Mouse (Mus musculus) common myeloid progenitor, adult 5-6 weeks (primary cell): Measurements from ENCODE around the gene Adamts13. TPM values are rescaled to one million over a fixed set of nuclear protein-coding genes. Genes with fewer than 3 reads are reported as not detected.

ENCODE experiments used
- ATAC-seq: replicated peaks from 2 replicates; pipeline ENCODE4 v1.8.0; 2016; ENCODE audit warnings: low read depth, mild to moderate bottlenecking, moderate TSS enrichment, inconsistent platforms; ENCODE audit not compliant: poor library complexity, severe bottlenecking
- total RNA-seq: library from RNA; stranded (forward); fragments of 200-1000, 187-1606 nt; gene quantifications from 2 replicates; pipeline ENCODE4 v1.2.3, GENCODE M21; 2017

The Adamts13 gene
- total RNA-seq, 1 experiment from 2014 or later: not detected

DNA sequence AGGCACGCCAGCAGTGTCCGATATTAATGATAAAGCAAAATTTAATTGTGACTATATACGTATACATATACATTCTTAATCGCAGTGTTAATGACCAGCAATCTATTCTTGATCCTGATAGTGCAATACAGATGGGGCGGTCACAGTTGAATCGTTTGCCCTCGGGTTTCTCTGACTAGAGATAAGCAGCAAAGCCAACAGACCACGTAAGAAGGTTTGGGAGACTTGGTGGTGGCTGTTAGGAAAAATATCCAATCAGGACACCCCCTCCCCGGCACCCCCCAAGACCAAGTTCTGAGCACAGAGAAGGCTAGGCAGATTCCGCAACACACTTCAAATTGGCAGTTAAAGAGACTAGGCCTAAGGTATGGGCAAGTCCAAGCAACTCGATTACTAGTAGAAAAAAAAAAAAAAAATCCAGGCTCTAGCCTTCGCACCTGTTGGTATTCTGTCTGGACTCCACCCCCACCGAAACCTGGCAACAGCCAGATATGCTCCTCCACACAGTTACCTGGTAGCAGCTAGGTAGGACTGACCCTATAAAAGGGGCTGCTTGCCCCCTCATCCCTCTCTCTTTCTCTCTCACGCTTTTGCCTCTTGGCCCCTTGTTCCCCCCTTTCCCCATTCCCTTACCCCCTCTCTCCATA lies 8.4 kb upstream of the Adamts13 start:
- ATAC-seq: 0 out of 2 replicates have a peak, but pooled peaks have one; percentile 2

DNA sequence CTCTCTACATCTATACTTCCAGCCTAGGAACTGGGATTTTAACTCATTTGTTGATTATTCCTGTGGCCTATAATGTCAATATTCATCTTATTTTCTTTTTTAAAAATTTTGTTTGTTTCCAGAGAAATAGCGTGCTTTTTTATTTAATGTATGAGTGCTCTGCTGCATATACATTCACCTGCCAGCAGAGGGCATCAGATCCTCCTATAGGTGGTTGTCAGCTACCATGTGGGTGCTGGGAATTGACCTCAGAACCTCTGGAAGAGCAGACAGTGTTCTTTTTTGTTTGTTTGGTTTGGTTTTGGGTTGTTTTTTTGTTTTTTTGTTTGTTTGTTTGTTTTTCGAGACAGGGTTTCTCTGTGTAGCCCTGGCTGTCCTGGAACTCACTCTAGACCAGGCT lies 6.0 kb upstream of the Adamts13 start:
- no peak for ATAC-seq

DNA sequence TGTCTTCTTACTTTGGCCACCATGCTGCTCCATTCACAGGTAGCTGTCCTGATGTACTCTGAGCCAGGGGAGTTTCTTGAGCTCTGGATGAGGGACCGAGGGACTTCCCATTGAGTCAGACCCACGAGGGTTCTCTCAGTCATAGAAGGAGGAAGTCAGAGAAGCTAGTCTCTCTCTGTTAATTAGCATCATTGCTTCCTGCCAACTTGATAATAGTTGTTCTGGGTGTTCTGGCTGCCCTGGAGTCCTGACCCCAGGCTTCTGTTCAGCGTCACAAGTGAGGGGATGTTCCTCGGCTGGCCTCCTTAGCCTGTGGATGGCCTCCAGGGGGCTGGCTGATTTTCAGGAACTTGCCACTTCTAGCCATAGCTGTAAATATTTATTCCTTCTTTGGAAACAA lies 744 bp downstream of the Adamts13 start:
- peak; percentile 56 for ATAC-seq

DNA sequence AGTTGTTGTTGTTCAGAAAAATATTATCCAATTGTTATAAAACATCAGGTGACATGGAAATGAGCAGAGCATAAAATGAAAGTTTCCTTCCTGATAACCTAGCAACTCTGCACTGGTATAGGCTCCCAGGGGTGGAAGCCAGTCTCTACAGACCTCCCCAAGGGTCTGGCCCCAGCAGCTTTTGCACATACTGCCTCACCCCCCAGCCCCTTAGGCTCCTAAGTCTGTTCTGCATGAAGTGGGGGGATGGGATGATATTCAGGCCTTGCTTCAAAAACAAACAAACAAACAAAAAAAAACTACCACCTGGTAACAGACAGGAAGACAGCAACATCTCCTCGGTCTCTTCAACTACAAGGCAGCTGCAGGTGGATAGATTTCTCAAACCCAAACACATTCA lies 7.1 kb downstream of the Adamts13 start:
- ATAC-seq: no peak

DNA sequence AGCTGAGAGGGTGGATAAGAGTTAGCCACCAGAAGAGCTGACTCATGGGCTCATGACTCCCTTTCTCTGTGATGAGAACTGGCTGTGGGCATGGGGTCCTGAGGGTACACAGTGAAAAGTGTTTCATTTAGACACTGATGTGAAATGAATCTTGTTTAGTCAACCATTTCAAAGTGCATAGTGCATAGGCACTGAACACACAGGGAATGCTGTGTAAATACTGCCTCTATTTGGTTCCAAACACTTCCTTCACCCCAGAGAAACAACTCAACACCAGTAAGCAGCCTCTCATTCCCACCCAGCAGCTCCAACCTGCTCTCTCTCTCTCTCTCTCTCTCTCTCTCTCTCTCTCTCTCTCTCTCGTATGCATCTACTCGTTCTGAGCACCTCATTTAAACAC lies 11.0 kb downstream of the Adamts13 start:
- no peak for ATAC-seq

DNA sequence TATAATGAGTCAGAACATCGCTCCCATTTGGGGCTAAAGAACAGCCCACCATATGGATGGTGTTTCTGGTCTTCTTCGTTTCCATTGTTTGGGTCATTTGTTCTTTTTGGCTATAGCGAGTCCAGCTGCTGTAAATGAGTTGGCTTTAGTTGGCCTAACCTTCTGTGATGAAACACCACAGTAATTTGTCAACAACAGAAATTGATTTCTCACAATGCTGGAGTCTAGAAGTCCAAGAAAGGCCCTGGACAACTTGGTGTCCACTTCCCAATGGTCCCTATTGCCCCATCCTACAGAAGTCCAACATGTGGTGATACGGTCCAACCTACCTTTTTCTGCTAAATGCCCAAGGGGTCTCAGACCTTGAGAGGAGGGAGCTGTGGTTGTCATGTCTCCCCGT lies 11.4 kb downstream of the Adamts13 start:
- ATAC-seq: no peak

DNA sequence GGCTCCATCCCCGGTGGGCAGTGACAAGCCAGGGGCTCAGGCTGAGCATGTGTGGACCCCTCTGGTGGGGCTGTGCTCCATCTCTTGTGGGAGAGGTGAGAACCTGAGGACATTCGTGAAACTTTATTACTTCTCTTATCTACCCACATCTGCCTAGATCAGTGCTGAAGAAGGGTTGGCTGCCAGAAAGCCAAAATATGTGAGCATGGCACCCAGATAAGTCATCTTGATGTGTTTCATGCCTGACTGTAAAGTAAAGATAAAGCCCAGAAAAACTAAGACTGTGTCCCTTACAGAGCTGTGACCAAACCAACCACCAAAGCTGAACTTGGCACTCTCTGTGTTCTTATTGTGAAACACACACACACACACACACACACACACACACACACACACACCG lies 20.7 kb downstream of the Adamts13 start:
- ATAC-seq: no peak

DNA sequence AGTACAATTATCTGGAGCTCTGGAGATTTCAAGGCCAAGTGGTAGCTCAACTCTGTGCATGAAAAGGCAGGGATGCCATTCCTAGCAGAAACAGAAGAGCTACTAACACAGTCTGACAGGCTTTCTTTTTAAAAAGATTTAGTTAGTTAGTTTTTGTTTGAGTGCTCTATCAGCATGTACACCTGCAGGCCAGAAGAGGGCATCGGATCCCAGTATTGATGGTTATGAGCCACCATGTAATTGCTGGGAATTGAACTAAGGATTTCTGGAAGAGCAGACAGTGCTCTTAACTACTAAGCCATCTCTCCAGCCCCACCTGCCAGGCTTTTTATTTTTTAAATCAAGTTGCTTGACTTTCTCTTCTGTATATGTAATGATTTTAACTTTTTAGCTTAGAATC lies 24.3 kb downstream of the Adamts13 start:
- ATAC-seq: no peak

DNA sequence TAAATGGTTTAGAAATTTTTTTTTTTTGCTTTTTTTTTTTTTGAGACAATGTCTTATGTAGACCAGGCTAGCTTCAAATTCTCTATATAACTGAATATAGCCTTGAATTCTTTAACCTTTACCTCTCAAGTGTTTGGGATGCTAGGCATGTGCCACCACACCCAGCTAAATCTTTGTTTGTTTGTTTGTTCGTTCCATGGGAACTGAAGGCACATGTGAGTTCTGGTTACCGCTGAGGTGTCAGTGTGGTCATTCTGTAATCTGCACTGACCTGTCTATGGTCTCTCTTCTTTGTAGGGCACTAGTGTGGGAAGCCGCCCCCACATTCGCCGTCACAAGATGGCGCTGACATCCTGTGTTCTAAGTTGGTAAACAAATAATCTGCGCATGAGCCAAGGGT lies 24.8 kb downstream of the Adamts13 start:
- ATAC-seq: no peak

DNA sequence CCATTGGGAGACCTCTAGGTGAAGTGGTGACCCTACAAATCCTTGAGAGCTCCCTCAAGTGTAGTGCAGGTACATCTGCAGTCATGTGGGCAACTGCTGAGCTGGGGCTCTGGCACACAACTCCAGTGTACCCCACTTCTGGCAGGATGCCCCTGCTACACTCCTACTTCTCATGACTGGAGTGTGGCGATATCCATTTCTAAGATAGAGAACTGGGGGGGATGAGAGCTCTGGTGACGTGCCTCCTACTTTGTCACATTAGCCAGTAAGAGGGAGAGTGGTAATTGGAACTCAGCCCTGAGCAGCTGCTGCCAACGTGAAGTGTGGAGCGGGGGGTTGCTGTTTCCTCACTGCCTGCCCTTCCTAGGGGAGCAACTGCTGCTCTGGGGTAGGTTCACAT lies 33.0 kb downstream of the Adamts13 start:
- no peak for ATAC-seq

DNA sequence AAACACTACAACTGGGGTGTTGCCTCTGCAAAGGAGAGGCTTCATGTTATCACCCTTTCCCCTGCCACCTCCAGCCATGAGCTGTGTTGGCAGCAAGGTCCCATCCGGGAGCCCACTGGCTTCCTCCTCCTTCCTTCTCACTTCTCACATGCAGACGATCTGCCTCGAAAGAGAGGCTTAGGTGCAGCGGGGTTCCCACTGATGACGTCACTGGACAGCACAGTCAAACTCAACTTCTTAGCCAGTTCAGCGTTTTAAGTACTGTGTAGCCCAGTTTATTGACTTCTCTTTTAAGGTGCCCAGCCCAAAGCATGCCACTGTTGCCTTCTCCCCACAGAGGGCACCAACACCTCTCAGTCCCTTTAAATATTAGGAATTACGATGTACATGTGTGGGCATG lies 34.5 kb downstream of the Adamts13 start:
- no peak for ATAC-seq

DNA sequence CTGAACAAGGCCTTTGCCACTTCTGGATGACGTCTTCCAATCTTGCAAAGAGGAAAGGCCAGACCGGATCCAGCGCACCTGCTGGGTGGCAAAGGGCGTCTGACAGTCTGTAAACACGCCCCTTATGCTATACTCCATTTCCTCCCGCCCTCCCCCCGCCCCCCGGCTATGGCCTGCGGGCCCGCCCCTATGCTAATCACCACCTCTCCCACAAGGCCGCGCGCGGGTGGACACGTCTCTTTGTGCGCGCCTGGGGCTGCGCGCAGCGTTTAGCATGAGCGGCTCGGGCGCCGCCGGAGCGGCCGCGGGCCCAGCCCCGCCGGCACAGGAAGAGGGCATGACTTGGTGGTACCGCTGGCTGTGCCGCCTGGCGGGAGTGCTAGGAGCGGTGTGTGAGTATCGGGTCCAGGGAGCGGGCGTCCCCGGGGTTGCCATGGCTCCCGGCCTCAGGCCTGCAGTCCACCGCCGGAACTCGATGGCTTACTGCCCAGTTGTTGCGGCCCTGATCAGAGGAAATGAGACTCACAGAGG lies 36.6 kb downstream of the Adamts13 start, which contains the start of gene Cacfd1:
Cacfd1 (plus strand) TSS at position 213 of the 531 bp plus-strand sequence.
- peak; percentile 83 for ATAC-seq

DNA sequence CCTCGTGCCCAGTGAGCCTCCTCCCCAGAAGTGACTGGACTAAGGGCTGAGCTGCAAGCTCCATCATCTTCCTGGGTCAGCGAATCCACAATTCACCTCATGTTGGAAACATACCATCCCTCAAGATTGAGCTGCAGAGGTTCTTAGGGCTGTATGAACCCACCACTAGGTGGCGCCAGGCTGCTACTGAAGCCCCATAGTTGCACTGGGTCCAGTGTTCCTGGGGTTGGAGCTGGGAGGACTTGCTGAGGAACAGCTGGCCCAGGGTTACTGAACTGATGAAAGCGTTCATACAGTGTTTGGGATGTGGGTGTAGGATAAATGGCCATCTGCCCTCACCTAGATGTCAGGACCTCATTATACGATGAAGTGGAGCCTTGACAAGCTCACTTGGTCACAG lies 44.6 kb downstream of the Adamts13 start:
- ATAC-seq: peak; percentile 76

DNA sequence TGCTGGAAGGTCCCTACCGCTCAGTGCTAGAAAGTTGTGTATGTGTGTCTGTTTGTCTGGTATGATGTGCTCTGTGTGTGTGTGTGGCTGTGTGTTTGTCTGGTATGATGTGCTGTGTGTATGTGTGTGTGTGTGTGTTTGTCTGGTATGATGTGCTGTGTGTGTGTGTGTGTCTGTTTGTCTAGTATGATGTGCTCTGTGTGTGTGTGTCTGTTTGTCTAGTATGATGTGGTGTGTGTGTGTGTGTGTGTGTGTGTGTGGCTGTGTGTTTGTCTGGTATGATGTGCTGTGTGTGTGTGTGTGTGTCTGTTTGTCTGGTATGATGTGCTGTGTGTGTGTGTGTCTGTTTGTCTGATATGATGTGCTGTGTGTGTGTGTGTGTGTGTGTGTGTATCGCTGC lies 46.3 kb downstream of the Adamts13 start:
- ATAC-seq: no peak

DNA sequence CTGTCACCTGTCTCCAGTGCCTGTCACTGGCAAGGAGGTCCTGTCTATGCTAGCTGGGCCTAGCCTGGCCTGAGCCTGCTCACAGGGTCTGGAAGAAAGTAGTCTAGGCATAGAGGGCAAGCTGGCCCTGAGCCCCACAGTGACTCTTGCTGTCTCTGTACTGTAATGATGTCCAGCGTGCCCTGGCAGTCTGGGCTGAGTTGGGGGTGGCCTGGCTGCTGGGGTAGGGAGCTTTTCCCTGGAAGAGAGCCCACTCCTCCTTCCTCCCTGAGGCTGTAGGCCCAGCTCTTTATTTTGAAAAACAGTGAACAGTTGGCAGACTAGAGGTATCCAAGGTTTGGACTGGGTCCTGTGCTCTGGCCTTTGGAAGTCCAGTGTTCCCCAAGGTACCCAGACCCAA lies 47.9 kb downstream of the Adamts13 start:
- no peak for ATAC-seq

DNA sequence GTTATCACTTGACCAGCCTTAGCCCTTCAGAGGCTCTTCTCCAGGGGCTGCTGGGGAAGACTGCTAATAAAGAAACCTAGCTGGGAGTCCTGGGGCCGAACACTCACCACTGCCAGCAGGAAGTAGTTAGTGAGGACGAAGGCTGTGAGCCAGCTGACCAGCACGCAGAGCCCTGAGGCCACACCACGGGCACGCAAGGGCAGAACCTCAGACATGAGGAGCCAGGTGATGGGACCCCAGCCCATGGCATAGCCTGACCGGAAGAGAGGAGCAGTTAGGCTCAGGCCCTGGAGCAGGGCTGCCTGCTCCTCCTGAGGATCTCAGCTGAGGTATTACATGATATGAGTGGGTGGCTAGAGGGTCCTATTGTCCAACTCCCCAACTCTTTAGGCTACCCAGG lies 49.4 kb downstream of the Adamts13 start:
- no peak for ATAC-seq

DNA sequence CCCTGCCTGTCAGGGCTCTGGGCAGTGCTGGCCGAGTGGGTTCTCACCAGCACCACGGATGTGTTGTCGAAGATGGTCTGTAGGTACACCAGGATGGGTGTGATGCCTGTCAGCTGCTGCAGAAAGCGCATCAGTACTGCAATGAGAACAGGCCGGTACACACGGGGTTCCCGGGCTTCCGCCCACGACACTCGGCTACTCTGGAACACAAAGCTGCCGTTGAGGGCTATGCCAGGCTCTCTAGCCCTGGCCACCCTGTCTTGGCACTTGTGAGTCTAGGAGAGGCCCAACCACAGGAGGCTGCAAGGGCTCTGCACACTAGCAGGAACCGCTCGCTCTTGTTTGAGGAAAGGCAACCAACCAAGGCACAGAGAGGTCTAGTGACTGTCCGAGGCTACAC lies 50.9 kb downstream of the Adamts13 start:
- no peak for ATAC-seq

DNA sequence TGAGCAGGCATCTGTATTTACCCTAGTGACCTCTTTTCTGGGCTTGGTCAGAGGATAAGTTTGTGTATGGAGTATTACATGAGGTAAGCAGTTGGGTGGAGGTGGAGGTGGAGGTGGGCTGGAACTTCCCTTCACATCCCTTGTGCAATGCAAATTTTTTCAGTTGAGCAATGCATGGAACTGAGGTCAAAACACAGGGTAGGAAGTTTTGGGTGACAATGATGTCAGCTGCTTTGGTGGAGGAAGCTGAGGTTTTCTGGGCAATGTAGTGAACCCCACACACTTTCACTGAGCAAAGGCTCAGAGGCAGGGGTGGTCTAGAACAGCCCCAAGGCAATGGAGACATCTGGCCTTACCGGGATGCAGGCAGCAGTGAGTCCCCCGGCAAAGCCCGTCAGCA lies 52.3 kb downstream of the Adamts13 start:
- ATAC-seq: peak; percentile 19

DNA sequence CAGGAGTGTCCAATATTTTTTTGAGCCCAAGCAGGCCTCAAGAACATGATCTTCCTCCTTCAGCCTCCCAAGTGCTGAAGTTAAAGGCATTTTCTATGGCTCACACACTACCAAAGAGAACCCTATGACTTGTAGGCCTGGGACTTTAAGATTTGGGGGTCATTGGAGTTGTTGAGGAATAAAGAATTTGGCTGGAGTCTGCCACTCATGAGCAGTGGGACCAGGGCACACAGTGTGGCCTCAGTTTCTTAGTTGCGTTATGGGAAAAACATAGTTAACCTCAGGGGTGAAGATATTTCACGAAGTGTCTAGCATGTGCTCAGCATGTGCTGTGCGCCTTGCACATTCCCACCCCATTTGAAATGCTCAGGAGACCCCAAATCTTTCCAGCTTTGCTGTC lies 53.1 kb downstream of the Adamts13 start:
- ATAC-seq: no peak

DNA sequence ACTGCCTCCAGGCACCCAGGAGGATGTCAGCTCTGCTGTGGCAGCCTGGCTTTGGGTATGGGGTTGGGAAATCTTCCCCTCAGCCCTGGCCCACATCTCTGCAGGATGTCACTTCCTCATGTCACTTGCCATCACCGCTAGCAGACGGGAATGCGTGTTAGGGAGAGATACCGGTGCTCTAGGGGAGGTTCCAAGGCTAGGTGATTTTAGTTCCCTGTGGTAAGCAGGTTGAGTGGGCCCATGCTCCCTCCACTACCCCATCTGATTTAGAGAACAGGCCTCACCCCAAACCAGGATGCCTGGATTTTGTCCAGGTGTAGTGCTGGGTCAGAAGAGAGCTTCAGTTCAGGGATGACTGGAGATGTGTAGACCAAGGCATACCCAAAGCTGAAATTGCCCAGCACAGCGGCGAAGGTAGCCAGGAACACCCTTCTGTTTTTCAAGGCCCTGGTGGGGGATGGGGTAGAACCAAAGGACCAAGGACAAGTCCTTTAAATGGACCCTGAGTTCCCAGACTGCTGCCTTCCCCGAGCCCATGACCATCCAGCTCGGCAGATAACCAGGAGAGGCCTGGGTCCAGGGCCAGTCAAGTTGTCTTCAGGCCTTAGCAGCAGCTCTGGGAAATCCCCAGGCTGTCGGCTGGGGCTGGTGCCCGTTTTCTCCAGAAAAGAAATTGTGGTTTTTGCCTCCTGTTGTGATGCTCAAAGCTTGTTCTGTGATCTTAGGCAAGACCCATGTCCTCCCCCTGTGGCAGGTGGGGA lies 53.8 kb downstream of the Adamts13 start:
- ATAC-seq: peak; percentile 27

DNA sequence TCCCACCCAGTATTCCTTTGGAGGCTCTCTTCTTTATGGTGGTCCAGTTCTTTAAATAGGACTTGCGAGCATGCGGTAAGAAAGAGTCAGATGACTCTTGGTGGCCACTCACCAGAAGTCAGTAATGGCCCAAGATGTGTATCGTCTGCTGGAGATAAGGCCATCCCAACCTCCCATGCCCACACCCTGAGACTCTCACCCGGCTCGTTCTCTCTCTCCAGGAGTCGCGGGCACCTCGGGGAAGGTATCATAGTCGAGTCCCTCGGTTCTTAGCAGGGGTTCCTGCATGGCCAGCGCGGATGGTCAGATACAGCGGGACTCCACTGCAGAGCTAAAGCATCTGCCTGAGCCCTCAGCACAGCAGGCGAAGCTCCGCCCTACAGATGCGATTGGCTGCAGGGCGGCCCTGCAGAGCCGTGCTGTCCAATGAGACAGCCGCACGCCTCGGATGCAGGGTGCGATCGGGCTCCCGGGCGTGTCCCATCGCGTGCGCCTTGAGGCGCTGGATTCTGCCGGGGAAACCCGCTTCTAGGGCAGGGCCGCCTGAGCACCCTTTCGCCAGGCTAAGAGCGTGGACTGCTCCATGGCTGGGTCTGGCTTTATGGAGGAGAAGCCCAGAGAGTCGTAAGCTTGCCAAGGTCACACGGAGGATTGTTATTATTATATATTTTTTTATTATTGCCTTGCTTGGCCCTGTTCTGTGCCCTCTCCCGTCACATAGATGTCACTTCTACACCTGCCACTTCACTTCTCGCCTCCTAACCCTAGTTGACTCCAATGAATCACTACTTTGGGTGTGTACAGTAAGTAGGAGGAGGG lies 54.6 kb downstream of the Adamts13 start, which contains the start of gene Slc2a6:
Slc2a6 (minus strand) TSS at position 381 of the 819 bp plus-strand sequence.
- ATAC-seq: peak; percentile 86
